ENCODE assay signal across 8 mouse cellular contexts in the genomic region with DNA sequence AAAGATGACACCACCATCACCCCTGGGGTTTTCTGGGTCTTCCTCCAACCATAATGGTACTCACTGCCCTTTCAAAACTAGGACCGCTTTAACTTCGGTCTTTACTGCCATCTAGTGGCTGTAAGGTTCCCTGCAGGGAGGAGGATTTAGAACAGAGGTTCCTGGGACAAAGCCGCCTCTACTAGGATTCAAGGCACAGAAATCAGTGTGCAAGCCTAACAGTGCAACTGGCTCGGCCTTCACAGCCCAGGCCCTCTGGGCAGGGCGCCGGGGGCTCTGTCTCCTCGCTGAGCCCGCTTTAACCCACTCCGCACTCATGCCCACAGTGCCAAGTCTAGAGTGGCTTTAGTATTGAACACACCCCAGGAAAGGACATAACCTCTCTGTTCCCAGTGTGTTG. TPM values are rescaled to one million over a fixed set of nuclear protein-coding genes. Genes with fewer than 3 reads are reported as not detected.
DNase-seq lines count a peak whose midpoint lies in the region; ATAC-seq and TF ChIP-seq lines count a peak whose summit lies in the region.

No protein-coding gene starts in this region.

- H3K27me3 ChIP-seq in spleen, adult 2 months (ENCODE audit: control insufficient read depth, insufficient read depth, low read length): no peaks in the 10 kb centered on the region
- H3K27me3 ChIP-seq in intestine, postnatal 0 days (replicated peaks; ENCODE audit: control insufficient read depth, insufficient read depth, low read length): no peaks in the 10 kb centered on the region; the same call in 1 of the 2 replicates
- H3K27me3 ChIP-seq in limb, embryonic 11.5 days (ENCODE audit: control insufficient read depth, insufficient read depth, low read length): 0 out of 2 replicates have a peak, but pooled peaks cover 2% of the 10 kb centered on the region
- no peaks in the 10 kb centered on the region for H3K27me3 ChIP-seq in testis, adult 2 months (ENCODE audit: control insufficient read depth, insufficient read depth, low read length)

- H3K4me1 ChIP-seq in spleen, adult 2 months (ENCODE audit: control insufficient read depth, insufficient read depth, insufficient read length): no peaks in the 10 kb centered on the region
- H3K4me1 ChIP-seq in intestine, postnatal 0 days (replicated peaks; ENCODE audit: control insufficient read depth, insufficient read depth, low read length): no peaks in the 10 kb centered on the region
- peaks cover 9% of the 10 kb centered on the region for H3K4me1 ChIP-seq in limb, embryonic 11.5 days (ENCODE audit: control insufficient read depth, insufficient read depth, low read length)
- no peaks in the 10 kb centered on the region for H3K4me1 ChIP-seq in testis, adult 2 months (ENCODE audit: control insufficient read depth, insufficient read depth, low read length)

- no peaks in the 10 kb centered on the region for H3K36me3 ChIP-seq in spleen, adult 2 months (ENCODE audit: control insufficient read depth, insufficient read depth, low read length)
- no peaks in the 10 kb centered on the region for H3K36me3 ChIP-seq in intestine, postnatal 0 days (ENCODE audit: control insufficient read depth, insufficient read depth)
- H3K36me3 ChIP-seq in limb, embryonic 11.5 days (ENCODE audit: control insufficient read depth, insufficient read depth, low read length): no peaks in the 10 kb centered on the region
- no peaks in the 10 kb centered on the region for H3K36me3 ChIP-seq in testis, adult 2 months (ENCODE audit: control insufficient read depth, insufficient read depth, low read length)

- no peak overlapping the region for H3K27ac ChIP-seq in spleen, adult 2 months (ENCODE audit: insufficient read depth, low read length)
- no peak overlapping the region for H3K27ac ChIP-seq in intestine, postnatal 0 days (ENCODE audit: low read depth, low read length)
- no peak overlapping the region for H3K27ac ChIP-seq in limb, embryonic 11.5 days (replicated peaks; ENCODE audit: low read depth, low read length)
- no peak overlapping the region for H3K27ac ChIP-seq in testis, adult 2 months (ENCODE audit: control insufficient read depth, insufficient read depth, low read depth, low read length)

- TF ChIP-seq POLR2A in spleen, adult 2 months (IDR thresholded peaks at IDR 0.05; ENCODE audit: low read depth, low read length): no peak
- no peak for TF ChIP-seq POLR2A in testis, adult 2 months (IDR thresholded peaks at IDR 0.05; ENCODE audit: control insufficient read depth, low read depth, low read length)

- no peak overlapping the region for H3K4me3 ChIP-seq in spleen, adult 2 months (ENCODE audit: extremely low read depth, insufficient read depth, insufficient read length)
- no peak overlapping the region for H3K4me3 ChIP-seq in intestine, postnatal 0 days (ENCODE audit: low read depth, low read length)
- H3K4me3 ChIP-seq in limb, embryonic 11.5 days (ENCODE audit: low read depth, low read length): no peak overlapping the region
- peak overlapping the region; percentile 4; the same call in 1 of the 2 replicates for H3K4me3 ChIP-seq in testis, adult 2 months (ENCODE audit: control insufficient read depth, low read depth, low read length)

- no peak for ATAC-seq in intestine, postnatal 0 days
- 0 out of 2 replicates have a peak, but pooled peaks have one; percentile 55 for ATAC-seq in limb, embryonic 11.5 days (ENCODE audit: insufficient number of reproducible peaks, low FRiP score, low TSS enrichment, low read depth)

- no peaks in the 10 kb centered on the region for H3K9me3 ChIP-seq in intestine, postnatal 0 days (ENCODE audit: control insufficient read depth)
- no peaks in the 10 kb centered on the region for H3K9me3 ChIP-seq in limb, embryonic 11.5 days (ENCODE audit: control insufficient read depth, low read length)

- 16% methylated on average over 9 of the region's 9 CpGs for WGBS in spleen, adult 2 months
- 9% methylated on average over 9 of the region's 9 CpGs for WGBS in intestine, postnatal 0 days
- WGBS in limb, embryonic 11.5 days: 11% methylated on average over 9 of the region's 9 CpGs

- peak in 1 of 2 experiments; percentile 44 for DNase-seq in spleen, adult 2 months (ENCODE audit: low read depth in 1 of 2, low spot score in 2 of 2)
- DNase-seq in spleen, adult 12 weeks (ENCODE audit: low spot score): no peak
- peak; percentile 92 to 95 for DNase-seq in cerebellum, postnatal 10 days
- peak; percentile 60 to 74 for DNase-seq in frontal cortex, postnatal 25 days (ENCODE audit: low spot score in 2 of 2)
- peak; percentile 83 for DNase-seq in limb, embryonic 11.5 days (ENCODE audit: low spot score)
- peak; percentile 18 to 42 for DNase-seq in natural killer cell, adult 2 months (ENCODE audit: low spot score in 2 of 2)

- H3K4me2 ChIP-seq in intestine, postnatal 0 days (replicated peaks; ENCODE audit: low read depth): no peak overlapping the region; the same call in 1 of the 2 replicates
- H3K4me2 ChIP-seq in limb, embryonic 11.5 days (ENCODE audit: low read depth, severe bottlenecking): no peak overlapping the region

- peak; percentile 48; the same call in 1 of the 2 replicates for TF ChIP-seq CTCF in spleen, adult 2 months (IDR thresholded peaks at IDR 0.05; ENCODE audit: extremely low read depth, insufficient read depth, insufficient read length, insufficient replicate concordance)
- TF ChIP-seq CTCF in intestine, postnatal 0 days (IDR thresholded peaks at IDR 0.05; ENCODE audit: low read depth): peak; percentile 86
- peak; percentile 39; the same call in 1 of the 2 replicates for TF ChIP-seq CTCF in testis, adult 2 months (IDR thresholded peaks at IDR 0.05; ENCODE audit: control insufficient read depth, insufficient read depth, insufficient replicate concordance, low read depth, low read length)

- H3K9ac ChIP-seq in intestine, postnatal 0 days (ENCODE audit: low read depth, low read length): no peak overlapping the region
- no peak overlapping the region for H3K9ac ChIP-seq in limb, embryonic 11.5 days (ENCODE audit: low read length)

RNA-seq across cellular contexts. Expression of a gene that starts 58.0 kb away (rescaled TPM):
- polyA plus RNA-seq in spleen, adult 2 months (2012; rRNA removed): 30.1 and 32.9 TPM in 2 replicates
- 22.8 and 23.9 TPM in 2 replicates for polyA plus RNA-seq in intestine, postnatal 0 days (2015; fragmentation: Nextera tagmentation; extraction: Ambion mirVana)
- 28.1 and 29.7 TPM in 2 replicates for polyA plus RNA-seq in limb, embryonic 11.5 days (2014; fragmentation: Nextera tagmentation; extraction: Ambion mirVana)
- 133 and 153 TPM in 2 replicates for polyA plus RNA-seq in testis, adult 2 months (2012; rRNA removed)
